Mouse (Mus musculus) C2C12 (cell line): ENCODE measurements at regions not wholly inside any gene's neighbourhood (a gene's known extent, or its start where the extent isn't known, plus 50 kb on each side); places are given as distances from the start of the nearest gene placed in this dataset.

ENCODE experiments used
- CEBPB ChIP-seq: IDR thresholded peaks from one replicate; pipeline ENCODE4 v1.6.1; 2011; ENCODE audit warnings: low read depth, mild to moderate bottlenecking, control low read depth, moderate library complexity
- CTCF ChIP-seq: IDR thresholded peaks from one replicate; pipeline ENCODE4 v1.5.1; 2011; ENCODE audit not compliant: control insufficient read depth, insufficient read depth, insufficient read length
- FOSL1 ChIP-seq: IDR thresholded peaks from one replicate; pipeline ENCODE4 v1.8.0; 2011; ENCODE audit warnings: mild to moderate bottlenecking, low read length; ENCODE audit not compliant: poor library complexity, insufficient read depth, severe bottlenecking
- MAX ChIP-seq: IDR thresholded peaks from one replicate; pipeline ENCODE4 v1.6.1; 2011; ENCODE audit warnings: mild to moderate bottlenecking, control low read depth
- MYOG ChIP-seq: IDR thresholded peaks from one replicate; pipeline ENCODE4 v1.6.1; 2011; ENCODE audit not compliant: control insufficient read depth, insufficient read length; ENCODE audit errors: extremely low read depth
- USF1 ChIP-seq: IDR thresholded peaks from one replicate; pipeline ENCODE4 v1.6.1; 2011; ENCODE audit warnings: low read depth, mild to moderate bottlenecking, control low read depth, moderate library complexity

- no peak for TF ChIP-seq CTCF
- no peak for TF ChIP-seq MAX
- no peak for TF ChIP-seq USF1
- no peak for TF ChIP-seq CEBPB
- TF ChIP-seq FOSL1 = peak; percentile 21
- TF ChIP-seq MYOG = no peak
Measured at GRCm38 (mm10) chr2:117017921-117018651, 103.1 kb upstream of the Spred1 start.
